Mouse (Mus musculus) retina, adult 2 months (tissue): ENCODE measurements around the gene Ndrg3.
A peak's percentile ranks its signal among the peaks of the same experiment; 100 is the strongest.
"Not testable (repeated sequence)": the region's sequence is repeated elsewhere in the genome, so short reads cannot be mapped to it uniquely, and the experiment has no call there.

Experiments used
- DNase-seq: peaks from one replicate; pipeline ENCODE4 v3.0.0-alpha.2; 2012; ENCODE audit warnings: low read depth, low spot score

Gene Ndrg3

GRCm38 (mm10) chr2:156998263-156998662, 6.4 kb upstream of the Ndrg3 start:
- no peak for DNase-seq

- peak; percentile 58 for DNase-seq
Measured at GRCm38 (mm10) chr2:156996576-156996975, 4.7 kb upstream of the Ndrg3 start.

GRCm38 (mm10) chr2:156990727-156991431, 977 bp downstream of the Ndrg3 start:
- DNase-seq = peak; percentile 62

GRCm38 (mm10) chr2:156987316-156987715, 4.5 kb downstream of the Ndrg3 start:
- no peak for DNase-seq

GRCm38 (mm10) chr2:156982864-156983263, 9.0 kb downstream of the Ndrg3 start:
- no peak for DNase-seq

- DNase-seq = no peak
Measured at GRCm38 (mm10) chr2:156981291-156981690, 10.6 kb downstream of the Ndrg3 start.

- DNase-seq = no peak
Measured at GRCm38 (mm10) chr2:156980059-156980458, 11.8 kb downstream of the Ndrg3 start.

- DNase-seq = no peak
Measured at GRCm38 (mm10) chr2:156976711-156977110, 15.1 kb downstream of the Ndrg3 start.

- DNase-seq = no peak
Measured at GRCm38 (mm10) chr2:156974967-156975366, 16.9 kb downstream of the Ndrg3 start.

GRCm38 (mm10) chr2:156973316-156974100, 18.3 kb downstream of the Ndrg3 start:
- DNase-seq = no peak

GRCm38 (mm10) chr2:156970253-156970652, 21.6 kb downstream of the Ndrg3 start:
- no peak for DNase-seq

GRCm38 (mm10) chr2:156968501-156968900, 23.4 kb downstream of the Ndrg3 start:
- peak; percentile 49 for DNase-seq

GRCm38 (mm10) chr2:156967388-156967787, 24.5 kb downstream of the Ndrg3 start:
- no peak for DNase-seq

- DNase-seq = no peak
Measured at GRCm38 (mm10) chr2:156963891-156964290, 28.0 kb downstream of the Ndrg3 start.

- DNase-seq = no peak
Measured at GRCm38 (mm10) chr2:156958496-156959252, 33.2 kb downstream of the Ndrg3 start.

GRCm38 (mm10) chr2:156957035-156957434, 34.8 kb downstream of the Ndrg3 start:
- DNase-seq = no peak

- no peak for DNase-seq
Measured at GRCm38 (mm10) chr2:156956306-156956705, 35.5 kb downstream of the Ndrg3 start.

GRCm38 (mm10) chr2:156954463-156954862, 37.4 kb downstream of the Ndrg3 start:
- no peak for DNase-seq

GRCm38 (mm10) chr2:156951301-156952094, 40.4 kb downstream of the Ndrg3 start:
- no peak for DNase-seq

GRCm38 (mm10) chr2:156950816-156951215, 41.0 kb downstream of the Ndrg3 start:
- no peak for DNase-seq

GRCm38 (mm10) chr2:156941523-156941922, 50.3 kb downstream of the Ndrg3 start:
- DNase-seq = not testable (repeated sequence)
